Mouse (Mus musculus): ENCODE data around the gene Psmd5. TPM values are rescaled to one million over a fixed set of nuclear protein-coding genes. Genes with fewer than 3 reads are reported as not detected.
A peak's percentile ranks its signal among the peaks of the same experiment; 100 is the strongest.

Psmd5 gene
- 59.7 and 60.0 TPM in 2 replicates for polyA plus RNA-seq (2016; fragmentation: Nextera tagmentation; extraction: Ambion mirVana)

DNA sequence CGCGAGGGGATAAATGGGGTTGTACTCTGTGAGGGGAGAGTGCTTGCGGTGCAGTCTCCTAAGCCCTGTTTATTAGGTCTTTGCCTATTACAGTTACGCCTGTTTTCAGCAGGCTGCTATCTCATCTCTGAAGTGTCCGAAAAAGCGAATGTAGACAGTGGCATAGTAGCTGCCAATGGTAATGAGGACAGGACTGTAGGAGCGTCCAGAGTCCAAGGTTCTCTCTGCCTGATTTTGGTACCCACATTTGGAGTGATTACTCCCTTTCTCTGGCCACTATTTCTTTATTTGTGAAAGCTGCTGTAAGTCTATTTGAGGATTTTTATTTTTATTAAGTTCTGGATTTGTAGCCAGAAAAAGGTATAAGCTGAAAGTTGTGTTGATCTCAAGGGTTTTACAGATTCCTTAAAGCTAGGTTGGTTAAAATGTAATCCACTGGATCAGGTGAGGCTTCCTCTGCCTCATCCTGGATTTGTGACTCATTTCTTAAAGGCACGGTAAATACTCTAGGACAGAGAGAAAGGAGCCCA is at the start of gene Psmd5:
Gene Psmd5 (minus strand): TSS at position 153 of the 530 bp plus-strand sequence.
- H3K27me3 ChIP-seq (replicated peaks), result peaks cover 32% of the 10 kb centered on the region
- no peaks in the 10 kb centered on the region for H3K36me3 ChIP-seq
- no peaks in the 10 kb centered on the region for H3K9me3 ChIP-seq (replicated peaks)
- H3K27ac ChIP-seq (ENCODE audit: poor library complexity, severe bottlenecking), result no peak within 1 kb of the TSS
- H3K4me2 ChIP-seq, result peak within 1 kb of the TSS; percentile 74
- 11% methylated on average over 8 of the region's 8 CpGs for WGBS
- H3K4me3 ChIP-seq, result peak within 1 kb of the TSS; percentile 41
- peaks cover 12% of the 10 kb centered on the region for H3K4me1 ChIP-seq (replicated peaks)
- no peak for ATAC-seq (ENCODE audit: insufficient number of reproducible peaks, low FRiP score)
- H3K9ac ChIP-seq, result peak within 1 kb of the TSS; percentile 67

DNA sequence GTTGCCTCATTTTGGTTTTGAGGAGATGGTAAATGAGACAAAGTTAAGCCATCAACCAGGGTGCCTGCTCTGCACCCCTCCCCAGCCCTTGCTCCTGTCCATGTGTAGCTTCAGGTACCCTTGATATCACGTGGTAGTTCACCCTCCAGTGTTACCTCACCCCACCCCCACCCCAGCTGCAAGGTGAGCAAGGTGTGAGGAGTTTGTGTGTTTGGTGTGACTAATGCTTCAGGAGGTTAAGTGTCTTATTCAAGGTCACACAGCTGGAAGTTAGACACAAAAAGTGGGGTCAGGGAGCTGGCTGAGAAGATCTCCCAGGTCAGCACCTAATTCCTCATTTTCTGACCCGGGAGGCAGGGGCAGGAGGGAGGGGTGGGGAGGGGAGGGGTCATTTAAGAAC is 48.0 kb upstream of the Psmd5 start:
- H3K4me2 ChIP-seq, result no peak overlapping the region
- H3K9me3 ChIP-seq (replicated peaks), result no peaks in the 10 kb centered on the region
- no peak for ATAC-seq (ENCODE audit: insufficient number of reproducible peaks, low FRiP score)
- H3K36me3 ChIP-seq, result no peaks in the 10 kb centered on the region
- peaks cover 12% of the 10 kb centered on the region for H3K27me3 ChIP-seq (replicated peaks)
- H3K4me1 ChIP-seq (replicated peaks), result no peaks in the 10 kb centered on the region
- no peak overlapping the region for H3K9ac ChIP-seq
- WGBS, result 20% methylated on average over 2 of the region's 2 CpGs
- no peak overlapping the region for H3K27ac ChIP-seq (ENCODE audit: poor library complexity, severe bottlenecking)
- H3K4me3 ChIP-seq, result no peak overlapping the region

DNA sequence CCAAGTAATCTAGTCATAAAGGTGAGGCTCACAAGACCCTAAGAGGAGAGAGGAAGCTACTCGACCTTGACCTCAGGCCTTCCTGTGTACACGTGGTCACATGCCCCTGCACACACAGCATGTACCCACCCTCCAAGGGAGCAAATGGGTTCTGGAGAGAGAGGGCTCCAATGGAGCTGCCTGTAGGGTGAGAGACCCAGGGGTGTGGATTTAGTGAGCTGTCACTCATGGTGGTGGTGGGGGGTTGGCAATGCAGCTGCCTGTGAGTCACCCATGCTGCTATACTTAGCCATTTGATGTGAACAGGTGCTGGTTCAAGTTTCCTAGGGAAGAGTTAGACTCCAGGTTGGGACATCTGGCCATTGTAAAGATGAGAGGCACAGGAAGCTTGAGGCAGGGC is 45.4 kb upstream of the Psmd5 start:
- no peak overlapping the region for H3K27ac ChIP-seq (ENCODE audit: poor library complexity, severe bottlenecking)
- no peaks in the 10 kb centered on the region for H3K36me3 ChIP-seq
- peaks cover 6% of the 10 kb centered on the region for H3K4me1 ChIP-seq (replicated peaks)
- no peak overlapping the region for H3K4me2 ChIP-seq
- no peaks in the 10 kb centered on the region; the same call in 1 of the 2 replicates for H3K27me3 ChIP-seq (replicated peaks)
- ATAC-seq (ENCODE audit: insufficient number of reproducible peaks, low FRiP score), result no peak
- no peak overlapping the region for H3K9ac ChIP-seq
- H3K4me3 ChIP-seq, result no peak overlapping the region
- WGBS, result 42% methylated on average over 2 of the region's 2 CpGs
- no peaks in the 10 kb centered on the region for H3K9me3 ChIP-seq (replicated peaks)

DNA sequence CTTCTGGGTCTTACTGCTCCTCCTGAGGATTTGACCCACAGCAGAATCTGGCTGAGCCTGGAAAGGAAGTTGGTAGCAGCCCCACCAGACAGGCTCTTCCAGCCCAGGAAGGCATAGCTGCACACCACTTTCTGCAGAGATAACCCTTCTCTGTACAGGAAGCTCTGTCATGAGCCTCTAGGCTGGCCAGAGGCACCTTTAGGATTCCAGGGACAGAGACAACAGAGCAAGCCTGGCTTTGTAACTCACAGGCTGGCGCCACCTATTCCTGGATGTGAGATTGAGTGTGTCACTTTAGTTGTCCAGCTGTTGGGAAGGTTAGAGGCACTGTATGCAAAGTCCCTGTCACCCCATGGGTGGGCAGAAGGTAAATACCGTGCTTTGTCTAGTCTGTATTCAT is 40.3 kb upstream of the Psmd5 start:
- WGBS, result 32% methylated on average over 2 of the region's 2 CpGs
- peak overlapping the region; percentile 50; the same call in 1 of the 2 replicates for H3K27ac ChIP-seq (ENCODE audit: poor library complexity, severe bottlenecking)

DNA sequence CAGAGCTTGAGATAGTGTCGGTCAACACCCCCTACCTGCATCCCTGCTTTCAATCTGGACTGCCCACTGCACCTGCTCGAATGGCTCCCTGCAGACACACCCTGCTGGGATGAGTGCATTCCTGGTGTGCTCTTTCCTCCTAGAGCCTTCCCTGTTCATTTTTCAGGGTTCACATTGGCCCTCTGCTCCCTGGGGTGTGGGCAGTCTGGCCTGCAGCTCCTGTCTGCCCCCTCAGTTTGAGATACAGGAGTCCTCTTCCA is 40.0 kb upstream of the Psmd5 start:
- Histone ChIP-seq H3K4me3 (peak overlapping the region; percentile 69; the same call in 1 of the 2 replicates), H3K27me3 (replicated peaks) (peaks cover 29% of the 10 kb centered on the region), H3K27ac (ENCODE audit: poor library complexity, severe bottlenecking) (peak overlapping the region; percentile 50; the same call in 1 of the 2 replicates), H3K9ac (0 out of 2 replicates have a peak overlapping the region, but pooled peaks have one; percentile 4), H3K36me3 (no peaks in the 10 kb centered on the region), H3K4me1 (replicated peaks) (peaks cover 27% of the 10 kb centered on the region), H3K9me3 (replicated peaks) (no peaks in the 10 kb centered on the region), H3K4me2 (peak overlapping the region; percentile 97)
- 13% methylated on average over 2 of the region's 2 CpGs for WGBS
- no peak for ATAC-seq (ENCODE audit: insufficient number of reproducible peaks, low FRiP score)

More for the DNA sequence above, 40.3 kb upstream of the Psmd5 start:
- no peak overlapping the region for H3K9ac ChIP-seq
- peaks cover 28% of the 10 kb centered on the region for H3K27me3 ChIP-seq (replicated peaks)
- H3K4me1 ChIP-seq (replicated peaks), result peaks cover 27% of the 10 kb centered on the region
- 0 out of 2 replicates have a peak, but pooled peaks have one; percentile 20 for ATAC-seq (ENCODE audit: insufficient number of reproducible peaks, low FRiP score)
- peak overlapping the region; percentile 97 for H3K4me2 ChIP-seq
- no peak overlapping the region for H3K4me3 ChIP-seq
- no peaks in the 10 kb centered on the region for H3K36me3 ChIP-seq
- no peaks in the 10 kb centered on the region for H3K9me3 ChIP-seq (replicated peaks)

DNA sequence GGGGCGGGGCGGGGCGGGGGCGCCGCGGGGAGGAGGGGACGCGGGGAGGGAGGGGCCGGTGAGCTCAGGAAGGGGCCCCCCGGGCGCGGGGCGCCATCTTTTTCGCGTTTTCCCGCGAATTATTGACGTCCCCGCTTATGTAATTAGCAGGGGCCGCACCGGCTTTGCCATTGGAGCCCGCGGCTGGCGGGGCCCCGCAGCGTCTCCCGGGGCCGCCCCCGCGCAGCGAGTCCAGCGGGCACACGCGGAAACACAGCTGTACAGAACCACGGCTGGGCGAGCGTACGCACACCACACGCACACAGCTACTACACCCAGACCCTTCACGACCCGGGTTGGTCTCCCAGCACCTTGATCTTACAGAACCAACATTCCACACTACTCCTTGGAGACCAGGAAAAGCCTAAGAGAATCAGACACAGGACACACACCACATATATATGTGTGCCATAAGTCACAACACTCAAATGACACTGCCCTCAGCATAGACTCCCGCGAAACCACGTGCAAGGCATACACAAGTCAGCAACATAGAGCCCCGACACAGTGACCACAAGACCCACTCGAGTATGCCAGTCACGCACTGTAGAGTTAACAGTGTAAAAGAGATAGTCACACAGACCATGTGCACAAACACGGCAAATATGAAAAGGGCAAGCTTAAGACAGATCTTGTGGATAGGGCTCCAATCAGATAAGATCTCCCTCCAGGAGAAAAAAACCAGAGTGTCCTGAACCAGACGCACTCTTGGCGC is 39.5 kb upstream of the Psmd5 start:
- peaks cover 27% of the 10 kb centered on the region for H3K4me1 ChIP-seq (replicated peaks)
- H3K4me3 ChIP-seq, result peak overlapping the region; percentile 69
- peaks cover 32% of the 10 kb centered on the region for H3K27me3 ChIP-seq (replicated peaks)
- no peaks in the 10 kb centered on the region for H3K36me3 ChIP-seq
- peak; percentile 57 for ATAC-seq (ENCODE audit: insufficient number of reproducible peaks, low FRiP score)
- H3K9ac ChIP-seq, result peak overlapping the region; percentile 76
- WGBS, result 3% methylated on average over 42 of the region's 50 CpGs
- H3K4me2 ChIP-seq, result peak overlapping the region; percentile 97
- peak overlapping the region; percentile 50; the same call in 1 of the 2 replicates for H3K27ac ChIP-seq (ENCODE audit: poor library complexity, severe bottlenecking)
- no peaks in the 10 kb centered on the region for H3K9me3 ChIP-seq (replicated peaks)

DNA sequence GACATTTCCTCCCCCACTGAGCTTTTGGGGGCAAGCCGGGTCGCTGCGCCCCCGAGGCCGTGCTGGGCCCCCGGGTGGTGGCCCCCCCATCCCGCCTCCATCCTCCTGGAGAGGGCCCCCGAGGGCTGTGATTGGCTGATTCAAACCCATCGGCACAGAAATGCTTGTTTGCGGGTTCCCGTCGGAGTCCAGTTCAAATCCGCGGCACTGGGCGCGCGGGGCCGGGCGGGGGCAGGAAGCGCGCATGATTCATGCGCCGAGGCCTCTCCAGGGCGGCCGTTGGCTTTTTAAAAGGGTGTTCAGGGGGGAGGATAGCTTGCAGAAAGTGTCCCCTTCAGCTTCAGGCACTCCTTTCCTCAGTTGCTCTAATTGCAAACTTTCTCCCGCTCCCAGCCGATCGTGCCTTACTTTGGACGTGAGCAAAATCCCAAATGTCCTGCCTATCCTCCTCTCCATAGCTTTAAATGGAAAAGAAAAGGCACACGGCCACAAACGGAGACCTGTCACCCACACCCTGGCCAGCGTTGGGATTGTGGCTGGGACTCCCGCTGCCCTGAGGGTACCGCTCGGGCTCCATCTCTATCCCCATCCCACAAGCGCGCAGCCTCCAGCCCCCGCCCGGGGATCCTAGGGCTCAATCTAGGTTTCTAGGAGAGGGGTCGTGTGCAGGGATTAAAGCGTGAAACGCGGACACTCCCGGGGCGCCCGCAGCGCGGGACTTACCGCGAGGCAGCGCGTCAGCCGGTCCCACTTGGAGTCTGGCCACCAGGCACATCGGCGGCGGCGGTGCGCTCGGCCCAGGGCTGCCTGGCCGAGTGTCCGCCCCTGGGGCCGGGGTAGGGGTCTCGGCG is 38.7 kb upstream of the Psmd5 start, which contains the start of gene Phf19:
Gene Phf19 (minus strand): TSS at position 809 of the 851 bp plus-strand sequence.
- H3K4me3 ChIP-seq, result peak within 1 kb of the TSS; percentile 69
- ATAC-seq (ENCODE audit: insufficient number of reproducible peaks, low FRiP score), result peak; percentile 41
- peaks cover 27% of the 10 kb centered on the region for H3K4me1 ChIP-seq (replicated peaks)
- H3K36me3 ChIP-seq, result no peaks in the 10 kb centered on the region
- H3K27me3 ChIP-seq (replicated peaks), result peaks cover 32% of the 10 kb centered on the region
- 1% methylated on average over 63 of the region's 64 CpGs for WGBS
- peak within 1 kb of the TSS; percentile 97 for H3K4me2 ChIP-seq
- peak within 1 kb of the TSS; percentile 50; the same call in 1 of the 2 replicates for H3K27ac ChIP-seq (ENCODE audit: poor library complexity, severe bottlenecking)
- peak within 1 kb of the TSS; percentile 76 for H3K9ac ChIP-seq
- no peaks in the 10 kb centered on the region for H3K9me3 ChIP-seq (replicated peaks)

DNA sequence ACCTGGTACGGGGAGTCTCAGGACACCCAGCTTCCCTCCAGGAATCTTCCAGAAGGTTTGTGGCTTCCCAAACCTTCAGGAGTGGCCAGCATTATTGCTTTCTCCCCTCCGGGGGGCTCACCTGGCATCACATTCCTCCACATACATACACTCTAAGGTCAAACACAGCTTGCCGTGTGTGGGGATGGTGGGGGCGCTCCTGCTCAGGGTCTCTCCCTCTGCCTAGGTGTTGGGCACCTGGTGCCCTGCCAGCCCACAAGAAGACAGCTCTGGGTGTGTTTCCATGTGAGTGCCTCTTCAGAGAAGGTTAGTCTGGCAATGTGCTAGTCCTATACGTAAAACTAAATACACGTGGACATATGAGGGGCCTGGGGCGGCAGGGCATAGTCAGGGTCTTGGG is 37.8 kb upstream of the Psmd5 start:
- 0 out of 2 replicates have a peak, but pooled peaks have one; percentile 8 for ATAC-seq (ENCODE audit: insufficient number of reproducible peaks, low FRiP score)
- peak overlapping the region; percentile 97 for H3K4me2 ChIP-seq
- peak overlapping the region; percentile 76 for H3K9ac ChIP-seq
- WGBS, result 44% methylated on average over 7 of the region's 7 CpGs
- peaks cover 32% of the 10 kb centered on the region for H3K27me3 ChIP-seq (replicated peaks)
- no peak overlapping the region for H3K27ac ChIP-seq (ENCODE audit: poor library complexity, severe bottlenecking)
- peak overlapping the region; percentile 69 for H3K4me3 ChIP-seq
- H3K9me3 ChIP-seq (replicated peaks), result no peaks in the 10 kb centered on the region
- H3K4me1 ChIP-seq (replicated peaks), result peaks cover 27% of the 10 kb centered on the region
- H3K36me3 ChIP-seq, result no peaks in the 10 kb centered on the region

DNA sequence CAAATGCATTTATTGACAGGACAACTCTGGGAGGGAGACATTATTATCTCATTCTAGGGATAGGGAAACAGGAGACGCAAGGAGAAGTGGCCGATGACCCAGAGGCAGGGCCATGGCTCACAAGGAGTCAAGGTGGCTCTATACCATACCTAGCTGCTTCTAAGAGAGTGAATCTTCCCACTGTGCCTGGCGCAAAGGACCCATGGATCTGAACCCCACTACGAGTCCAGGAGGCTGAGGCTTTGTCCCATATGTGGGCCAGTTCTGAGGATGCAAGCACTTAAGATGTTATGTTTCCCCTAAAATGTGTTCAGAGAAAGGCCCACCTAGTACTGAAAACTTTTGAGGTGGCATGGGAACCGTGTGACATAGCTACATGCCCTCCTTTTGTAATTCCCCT is 37.1 kb upstream of the Psmd5 start:
- Histone ChIP-seq H3K4me3 (no peak overlapping the region), H3K27me3 (replicated peaks) (peaks cover 32% of the 10 kb centered on the region), H3K36me3 (no peaks in the 10 kb centered on the region), H3K27ac (ENCODE audit: poor library complexity, severe bottlenecking) (no peak overlapping the region), H3K9ac (no peak overlapping the region), H3K9me3 (replicated peaks) (no peaks in the 10 kb centered on the region), H3K4me2 (no peak overlapping the region), H3K4me1 (replicated peaks) (peaks cover 27% of the 10 kb centered on the region)
- WGBS, result 79% methylated on average over 5 of the region's 5 CpGs
- no peak for ATAC-seq (ENCODE audit: insufficient number of reproducible peaks, low FRiP score)

DNA sequence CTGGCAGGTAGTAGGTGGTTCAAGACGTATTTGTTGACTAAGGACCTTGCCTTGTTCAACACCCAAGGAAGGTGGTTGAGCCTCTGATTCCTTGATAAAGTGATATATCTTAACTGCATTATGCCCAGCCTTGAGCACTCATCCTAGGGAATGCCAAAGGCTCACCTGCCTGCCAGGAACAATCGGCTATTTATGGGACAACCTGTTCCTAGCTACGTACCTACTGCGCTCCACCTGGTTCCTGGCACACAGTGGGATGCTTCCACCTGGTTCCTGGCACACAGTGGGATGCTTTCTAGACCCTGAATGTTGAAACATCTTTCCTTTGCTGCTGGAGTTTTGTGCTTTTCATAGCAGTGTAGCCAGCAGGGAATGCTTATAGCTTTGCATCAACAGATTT is 35.0 kb upstream of the Psmd5 start:
- H3K9ac ChIP-seq, result no peak overlapping the region
- ATAC-seq (ENCODE audit: insufficient number of reproducible peaks, low FRiP score), result no peak
- no peaks in the 10 kb centered on the region for H3K36me3 ChIP-seq
- H3K27ac ChIP-seq (ENCODE audit: poor library complexity, severe bottlenecking), result no peak overlapping the region
- H3K27me3 ChIP-seq (replicated peaks), result peaks cover 32% of the 10 kb centered on the region
- H3K4me2 ChIP-seq, result no peak overlapping the region
- no peaks in the 10 kb centered on the region for H3K9me3 ChIP-seq (replicated peaks)
- peaks cover 20% of the 10 kb centered on the region for H3K4me1 ChIP-seq (replicated peaks)
- WGBS, result 87% methylated on average over 4 of the region's 4 CpGs
- no peak overlapping the region for H3K4me3 ChIP-seq

All from heart, embryonic 12.5 days (tissue).